Mouse (Mus musculus) ES-E14 (cell line): ENCODE data around the gene Pygl. TPM values are rescaled to one million over a fixed set of nuclear protein-coding genes. Genes with fewer than 3 reads are reported as not detected.

Experiments used
- DNase-seq: peaks from one replicate; pipeline ENCODE4 v3.0.0-alpha.2; 2013; ENCODE audit warnings: low read depth, low spot score
- H3K27ac ChIP-seq: 2 replicates; pipeline ENCODE4 v1.5.1; 2012; ENCODE audit warnings: low read depth, mild to moderate bottlenecking, low read length, moderate library complexity, mixed read lengths; ENCODE audit not compliant: poor library complexity, insufficient read depth, severe bottlenecking
- H3K36me3 ChIP-seq: 2 replicates; pipeline ENCODE4 v1.6.1; 2012; ENCODE audit warnings: mild to moderate bottlenecking, low read length, moderate library complexity, mixed read lengths; ENCODE audit not compliant: control insufficient read depth, poor library complexity, insufficient read depth, severe bottlenecking
- H3K4me1 ChIP-seq, 2 experiments: fragments of 150-350 bp in 1 of 2; sonication (generic) in 1 of 2; 2 replicates each; pipeline ENCODE4 v1.6.1; 2012; ENCODE audit warnings: low read length in 2 of 2, mild to moderate bottlenecking in 1 of 2, mixed read lengths in 1 of 2; ENCODE audit not compliant: control insufficient read depth in 2 of 2, insufficient read depth in 2 of 2, poor library complexity in 1 of 2
- H3K4me3 ChIP-seq, 2 experiments: fragments of 150-350 bp in 1 of 2; sonication (generic) in 1 of 2; 2 replicates each; pipeline ENCODE4 v1.5.1; 2012; ENCODE audit warnings: low read length in 2 of 2, low read depth in 1 of 2, mild to moderate bottlenecking in 1 of 2, mixed read lengths in 1 of 2; ENCODE audit not compliant: insufficient read depth in 1 of 2, poor library complexity in 1 of 2, severe bottlenecking in 1 of 2
- H3K9ac ChIP-seq: 2 replicates; pipeline ENCODE4 v1.6.1; 2012; ENCODE audit warnings: low read depth, mild to moderate bottlenecking, low read length, mixed read lengths; ENCODE audit not compliant: poor library complexity, insufficient read depth, severe bottlenecking
- H3K9me3 ChIP-seq: fragments of 150-350 bp; sonication (generic); 2 replicates; pipeline ENCODE4 v1.6.1; 2012; ENCODE audit warnings: low read depth, mild to moderate bottlenecking, low read length; ENCODE audit not compliant: control insufficient read depth, insufficient read depth
- CHD2 ChIP-seq: IDR thresholded peaks from 2 replicates; pipeline ENCODE4 v1.6.1; 2014; ENCODE audit warnings: mild to moderate bottlenecking, low read depth, low read length, inconsistent platforms
- HCFC1 ChIP-seq: IDR thresholded peaks from 2 replicates; pipeline ENCODE4 v1.6.1; 2012; ENCODE audit warnings: low read length, inconsistent platforms, borderline replicate concordance; ENCODE audit not compliant: insufficient read depth
- MAFK ChIP-seq: IDR thresholded peaks from 2 replicates; pipeline ENCODE4 v1.6.1; 2014; ENCODE audit warnings: mild to moderate bottlenecking, low read depth, low read length, inconsistent platforms; ENCODE audit not compliant: insufficient read depth
- ZC3H11A ChIP-seq: IDR thresholded peaks from 2 replicates; pipeline ENCODE4 v1.6.1; 2012; ENCODE audit warnings: low read depth, mild to moderate bottlenecking, inconsistent platforms, low read length, borderline replicate concordance
- ZNF384 ChIP-seq: IDR thresholded peaks from 2 replicates; pipeline ENCODE4 v1.6.1; 2012; ENCODE audit warnings: low read depth, low read length, inconsistent platforms
- in situ Hi-C, 2 experiments: fragments of 600-800 bp; cut with MboI; formaldehyde crosslinking; loops; one replicate each; pipeline ENCODE4 v1.15.1; 2025; ENCODE audit warnings: low sequenced_read_pairs in 2 of 2, inconsistent platforms in 1 of 2; ENCODE audit not compliant: unreplicated experiment in 2 of 2
- total RNA-seq: library from RNA; depleted of rRNA; stranded (reverse); fragments of 300-350 nt; gene quantifications from 2 replicates; pipeline ENCODE4 v1.2.3, GENCODE M21; 2012

Gene Pygl
- total RNA-seq, 1 experiment = 1.4 TPM

- Histone ChIP-seq H3K9ac (no peak overlapping the region), H3K4me1 (peaks cover 0 to 8% of the 10 kb centered on the region in 2 experiments; a peak in 1 of 4 replicates), H3K27ac (no peak overlapping the region), H3K9me3 (no peaks in the 10 kb centered on the region), H3K4me3 (no peak overlapping the region), H3K36me3 (no peaks in the 10 kb centered on the region)
- TF ChIP-seq ZC3H11A = no peak
- no peak for TF ChIP-seq ZNF384
- TF ChIP-seq MAFK = no peak
- TF ChIP-seq CHD2 = no peak
- TF ChIP-seq HCFC1 = no peak
- no peak for DNase-seq
- in situ Hi-C loops = no loop called here
These were observed 8.0 kb downstream of the Pygl start for GRCm38 (mm10) chr12:70223331-70223730.

- Histone ChIP-seq H3K9ac (no peak overlapping the region), H3K4me1 (no peaks in the 10 kb centered on the region), H3K27ac (no peak overlapping the region), H3K36me3 (no peaks in the 10 kb centered on the region), H3K9me3 (no peaks in the 10 kb centered on the region), H3K4me3 (no peak overlapping the region)
- in situ Hi-C loops = no loop called here
- TF ChIP-seq CHD2 (no peak), MAFK (no peak), HCFC1 (no peak), ZC3H11A (no peak), ZNF384 (no peak)
- no peak for DNase-seq
These were observed 9.9 kb downstream of the Pygl start for GRCm38 (mm10) chr12:70221425-70221824.

- no peak overlapping the region for H3K4me3 ChIP-seq
- TF ChIP-seq CHD2 = no peak
- TF ChIP-seq ZNF384 = no peak
- TF ChIP-seq ZC3H11A = no peak
- no peak for TF ChIP-seq MAFK
- no peak for TF ChIP-seq HCFC1
- H3K27ac ChIP-seq = no peak overlapping the region
- no peak overlapping the region for H3K9ac ChIP-seq
- no peaks in the 10 kb centered on the region for H3K9me3 ChIP-seq
- in situ Hi-C loops = no loop called here
- H3K4me1 ChIP-seq = no peaks in the 10 kb centered on the region
- H3K36me3 ChIP-seq = no peaks in the 10 kb centered on the region
- DNase-seq = no peak
These were observed 12.3 kb downstream of the Pygl start for GRCm38 (mm10) chr12:70218795-70219540.

GRCm38 (mm10) chr12:70216229-70216800 lies 15.0 kb downstream of the Pygl start:
- H3K4me1 ChIP-seq = no peaks in the 10 kb centered on the region
- TF ChIP-seq MAFK = no peak
- no peak for TF ChIP-seq ZNF384
- H3K9ac ChIP-seq = no peak overlapping the region
- H3K27ac ChIP-seq = no peak overlapping the region
- DNase-seq = no peak
- in situ Hi-C loops = no loop called here
- H3K36me3 ChIP-seq = no peaks in the 10 kb centered on the region
- H3K9me3 ChIP-seq = no peaks in the 10 kb centered on the region
- no peak overlapping the region for H3K4me3 ChIP-seq

GRCm38 (mm10) chr12:70214281-70214680 lies 17.0 kb downstream of the Pygl start:
- no peaks in the 10 kb centered on the region for H3K9me3 ChIP-seq
- no peak overlapping the region for H3K4me3 ChIP-seq
- no peaks in the 10 kb centered on the region for H3K4me1 ChIP-seq
- no peak overlapping the region for H3K9ac ChIP-seq
- no peak for TF ChIP-seq MAFK
- no peak for TF ChIP-seq ZC3H11A
- TF ChIP-seq HCFC1 = no peak
- no peak for TF ChIP-seq CHD2
- TF ChIP-seq ZNF384 = no peak
- no peaks in the 10 kb centered on the region for H3K36me3 ChIP-seq
- in situ Hi-C loops = no loop called here
- DNase-seq = no peak
- H3K27ac ChIP-seq = no peak overlapping the region
